Mouse (Mus musculus): Measurements from ENCODE around the gene Scg3. TPM values are rescaled to one million over a fixed set of nuclear protein-coding genes. Genes with fewer than 3 reads are reported as not detected.
A peak's percentile ranks its signal among the peaks of the same experiment; 100 is the strongest.

The Scg3 gene
- polyA plus RNA-seq, 1 experiment from 2014 or later, result 122 TPM

- H3K27ac ChIP-seq, result peak overlapping the region; percentile 52; the same call in 1 of the 2 replicates
- no peak overlapping the region for H3K4me2 ChIP-seq
- no peak overlapping the region for H3K9ac ChIP-seq
- H3K36me3 ChIP-seq (replicated peaks), result peaks cover 1% of the 10 kb centered on the region; the same call in 1 of the 2 replicates
- no peaks in the 10 kb centered on the region for H3K27me3 ChIP-seq (replicated peaks)
- no peak overlapping the region for H3K4me3 ChIP-seq
- H3K4me1 ChIP-seq, result 0 out of 2 replicates have a peak, but pooled peaks cover 7% of the 10 kb centered on the region
- H3K9me3 ChIP-seq, result no peaks in the 10 kb centered on the region
- 32% methylated on average over 5 of the region's 5 CpGs for WGBS
- peak; percentile 92 for ATAC-seq (replicated peaks)
Observed at GRCm38 (mm10) chr9:75599191-75599841, 84.5 kb downstream of the Scg3 start.

GRCm38 (mm10) chr9:75597596-75597995 is 86.3 kb downstream of the Scg3 start:
- Histone ChIP-seq H3K4me1 (peaks cover 13% of the 10 kb centered on the region), H3K27ac (no peak overlapping the region), H3K4me3 (no peak overlapping the region), H3K9me3 (no peaks in the 10 kb centered on the region), H3K4me2 (no peak overlapping the region), H3K27me3 (replicated peaks) (no peaks in the 10 kb centered on the region), H3K9ac (no peak overlapping the region), H3K36me3 (replicated peaks) (peaks cover 6% of the 10 kb centered on the region; the same call in 1 of the 2 replicates)
- WGBS, result 74% methylated on average over 4 of the region's 4 CpGs
- ATAC-seq (replicated peaks), result no peak

- Histone ChIP-seq H3K36me3 (replicated peaks) (peaks cover 11% of the 10 kb centered on the region; the same call in 1 of the 2 replicates), H3K9ac (no peak overlapping the region), H3K4me2 (no peak overlapping the region), H3K4me1 (peaks cover 13% of the 10 kb centered on the region), H3K9me3 (no peaks in the 10 kb centered on the region), H3K27me3 (replicated peaks) (no peaks in the 10 kb centered on the region), H3K4me3 (no peak overlapping the region), H3K27ac (no peak overlapping the region)
- 92% methylated on average over 13 of the region's 13 CpGs for whole genome bisulfite sequencing
- ATAC-seq (replicated peaks), result no peak
Observed at GRCm38 (mm10) chr9:75597036-75597435, 86.8 kb downstream of the Scg3 start.

GRCm38 (mm10) chr9:75593481-75593880 is 90.4 kb downstream of the Scg3 start:
- H3K27ac ChIP-seq, result peak overlapping the region; percentile 53; the same call in 1 of the 2 replicates
- H3K27me3 ChIP-seq (replicated peaks), result no peaks in the 10 kb centered on the region
- H3K9me3 ChIP-seq, result no peaks in the 10 kb centered on the region
- H3K36me3 ChIP-seq (replicated peaks), result peaks cover 35% of the 10 kb centered on the region
- ATAC-seq (replicated peaks), result peak; percentile 58
- WGBS, result 71% methylated on average over 5 of the region's 5 CpGs
- no peak overlapping the region for H3K4me2 ChIP-seq
- H3K4me1 ChIP-seq, result peaks cover 6% of the 10 kb centered on the region
- no peak overlapping the region for H3K4me3 ChIP-seq
- H3K9ac ChIP-seq, result no peak overlapping the region

Other genes with a start within 250 kb of the Scg3 start
- gene Leo1, start 242.5 kb downstream of the Scg3 start, polyA plus RNA-seq (2015; fragmentation: Nextera tagmentation; extraction: Ambion mirVana), result 45.9 and 46.4 TPM in 2 replicates
- 76.5 and 86.1 TPM in 2 replicates for gene Tmod3, start 124.4 kb downstream of the Scg3 start, polyA plus RNA-seq (2015; fragmentation: Nextera tagmentation; extraction: Ambion mirVana)
- gene Tmod2, start 72.7 kb downstream of the Scg3 start, polyA plus RNA-seq (2015; fragmentation: Nextera tagmentation; extraction: Ambion mirVana), result 280 and 308 TPM in 2 replicates
- gene Lysmd2, start 58.3 kb downstream of the Scg3 start, polyA plus RNA-seq (2015; fragmentation: Nextera tagmentation; extraction: Ambion mirVana), result 27.8 and 31.9 TPM in 2 replicates
- 2.7 and 3.3 TPM in 2 replicates for gene Bmp5, start 91.3 kb upstream of the Scg3 start, polyA plus RNA-seq (2015; fragmentation: Nextera tagmentation; extraction: Ambion mirVana)

Measured in midbrain, embryonic 15.5 days (tissue).